Mouse (Mus musculus) G1E (cell line): ENCODE measurements at regions not wholly inside any gene's neighbourhood (a gene's known extent, or its start where the extent isn't known, plus 50 kb on each side); places are given as distances from the start of the nearest gene placed in this dataset.
"Not testable (repeated sequence)": the region's sequence is repeated elsewhere in the genome, so short reads cannot be mapped to it uniquely, and the experiment has no call there.

Source experiments
- ATAC-seq: 2 replicates; pipeline ENCODE4 v1.8.0; 2016; ENCODE audit warnings: mild to moderate bottlenecking; ENCODE audit not compliant: insufficient number of reproducible peaks, poor library complexity, low FRiP score, severe bottlenecking; ENCODE audit errors: extremely low read depth
- DNase-seq: peaks from one replicate; pipeline ENCODE4 v3.0.0; 2012; ENCODE audit warnings: low spot score
- H3K27me3 ChIP-seq: 2 replicates; pipeline ENCODE4 v1.6.1; 2012; ENCODE audit warnings: mild to moderate bottlenecking, low read length, inconsistent platforms; ENCODE audit not compliant: insufficient read depth
- H3K36me3 ChIP-seq: replicated peaks from 2 replicates; pipeline ENCODE3; 2012; ENCODE audit warnings: mild to moderate bottlenecking, inconsistent platforms
- H3K4me1 ChIP-seq: 2 replicates; pipeline ENCODE4 v1.6.1; 2012; ENCODE audit warnings: low read depth, low read length, inconsistent platforms, mixed read lengths; ENCODE audit not compliant: insufficient read depth
- H3K4me3 ChIP-seq: 2 replicates; pipeline ENCODE4 v1.5.1; 2012; ENCODE audit warnings: low read depth, mild to moderate bottlenecking, inconsistent platforms, low read length, moderate library complexity, mixed read lengths
- H3K9me3 ChIP-seq: replicated peaks from 2 replicates; pipeline ENCODE4 v1.6.1; 2012; ENCODE audit warnings: inconsistent platforms
- CTCF ChIP-seq: IDR thresholded peaks from 2 replicates; pipeline ENCODE4 v1.5.1; 2012; ENCODE audit warnings: low read depth, low read length, inconsistent platforms, mixed read lengths
- GATA1 ChIP-seq: IDR thresholded peaks from 2 replicates; pipeline ENCODE4 v1.6.1; 2012; ENCODE audit warnings: borderline replicate concordance, low read length, inconsistent platforms, mixed read lengths
- GATA2 ChIP-seq: IDR thresholded peaks from 2 replicates; pipeline ENCODE4 v1.6.1; 2012; ENCODE audit warnings: low read depth, low read length, inconsistent platforms, borderline replicate concordance
- POLR2AphosphoS5 ChIP-seq: IDR thresholded peaks from 2 replicates; pipeline ENCODE4 v1.6.1; 2012; ENCODE audit warnings: low read depth, low read length, inconsistent platforms; ENCODE audit not compliant: insufficient replicate concordance
- TAL1 ChIP-seq: conservative IDR thresholded peaks from 2 replicates; pipeline ENCODE4 v1.6.1; 2012; ENCODE audit warnings: low read depth, low read length, inconsistent platforms, mixed read lengths

- TF ChIP-seq GATA1: no peak
- no peak for TF ChIP-seq POLR2AphosphoS5
- no peak for TF ChIP-seq GATA2
- no peak for TF ChIP-seq TAL1
- TF ChIP-seq CTCF: no peak
- Histone ChIP-seq H3K36me3 (no peaks in the 10 kb centered on the region), H3K9me3 (no peaks in the 10 kb centered on the region), H3K4me1 (no peaks in the 10 kb centered on the region), H3K4me3 (no peak overlapping the region), H3K27me3 (peaks cover 16% of the 10 kb centered on the region)
- DNase-seq: no peak
- ATAC-seq: no peak
Measured at GRCm38 (mm10) chr16:20838151-20838550, 103.8 kb upstream of the Thpo start.

- Histone ChIP-seq H3K9me3 (no peaks in the 10 kb centered on the region), H3K36me3 (no peaks in the 10 kb centered on the region), H3K4me3 (no peak overlapping the region), H3K4me1 (no peaks in the 10 kb centered on the region), H3K27me3 (peaks cover 16% of the 10 kb centered on the region)
- no peak for TF ChIP-seq TAL1
- TF ChIP-seq POLR2AphosphoS5: no peak
- TF ChIP-seq GATA2: no peak
- no peak for TF ChIP-seq CTCF
- no peak for TF ChIP-seq GATA1
- DNase-seq (no peak), ATAC-seq (no peak)
Measured at GRCm38 (mm10) chr16:20836866-20837265, 102.6 kb upstream of the Thpo start.

GRCm38 (mm10) chr16:20833838-20834237, 99.5 kb upstream of the Thpo start:
- peaks cover 18% of the 10 kb centered on the region for H3K27me3 ChIP-seq
- H3K4me3 ChIP-seq, ATAC-seq, H3K4me1 ChIP-seq, H3K9me3 ChIP-seq, H3K36me3 ChIP-seq, DNase-seq: not testable (repeated sequence)

- Histone ChIP-seq H3K27me3 (peaks cover 18% of the 10 kb centered on the region), H3K36me3 (no peaks in the 10 kb centered on the region), H3K4me3 (no peak overlapping the region), H3K9me3 (no peaks in the 10 kb centered on the region), H3K4me1 (no peaks in the 10 kb centered on the region)
- DNase-seq (no peak), ATAC-seq (no peak)
- no peak for TF ChIP-seq POLR2AphosphoS5
- no peak for TF ChIP-seq GATA1
- no peak for TF ChIP-seq CTCF
- no peak for TF ChIP-seq TAL1
- TF ChIP-seq GATA2: no peak
Measured at GRCm38 (mm10) chr16:20833301-20833700, 99.0 kb upstream of the Thpo start.

- H3K4me3 ChIP-seq: no peak overlapping the region
Measured at GRCm38 (mm10) chr16:20829732-20830435, 95.6 kb upstream of the Thpo start.

GRCm38 (mm10) chr16:20828996-20829731, 94.9 kb upstream of the Thpo start:
- Histone ChIP-seq H3K4me1 (no peaks in the 10 kb centered on the region), H3K9me3 (no peaks in the 10 kb centered on the region), H3K36me3 (no peaks in the 10 kb centered on the region), H3K4me3 (no peak overlapping the region), H3K27me3 (peaks cover 4% of the 10 kb centered on the region)
- no peak for ATAC-seq
- no peak for DNase-seq
- TF ChIP-seq CTCF: no peak
- TF ChIP-seq POLR2AphosphoS5: no peak
- TF ChIP-seq GATA1: no peak
- no peak for TF ChIP-seq TAL1
- TF ChIP-seq GATA2: no peak

More at GRCm38 (mm10) chr16:20829732-20830435, 95.6 kb upstream of the Thpo start:
- ATAC-seq (no peak), DNase-seq (no peak)
- Histone ChIP-seq H3K4me1 (no peaks in the 10 kb centered on the region), H3K9me3 (no peaks in the 10 kb centered on the region), H3K36me3 (no peaks in the 10 kb centered on the region), H3K27me3 (peaks cover 4% of the 10 kb centered on the region)
- no peak for TF ChIP-seq POLR2AphosphoS5
- no peak for TF ChIP-seq CTCF
- TF ChIP-seq GATA2: no peak
- no peak for TF ChIP-seq GATA1
- TF ChIP-seq TAL1: no peak
